Mouse (Mus musculus) embryo, embryonic 10.5 days (tissue): ENCODE results near the gene Cyb5rl.

Experiments used
- DNase-seq: peaks from one replicate; pipeline ENCODE4 v3.0.0-alpha.2; 2015; ENCODE audit warnings: low spot score

The Cyb5rl gene

DNA sequence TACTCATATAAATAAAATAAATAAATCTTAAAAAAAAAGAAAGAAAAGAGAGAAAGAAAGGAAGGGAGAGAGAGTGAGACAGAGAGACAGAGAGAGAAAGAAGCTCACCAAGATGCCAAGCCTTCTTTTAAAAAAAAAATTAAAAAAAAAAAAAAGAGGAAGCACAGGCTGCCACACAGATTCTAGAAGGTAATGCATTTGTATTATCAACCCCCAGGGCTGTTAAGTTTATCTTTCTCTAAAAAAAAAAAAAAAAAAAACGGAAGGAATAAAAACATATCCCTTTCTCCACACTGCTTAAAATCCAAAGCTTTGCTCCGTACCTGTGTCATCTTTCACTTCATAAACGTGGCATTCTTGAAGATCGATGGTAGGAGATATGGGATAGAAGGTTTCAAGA, 5.2 kb upstream of the Cyb5rl start:
- no peak for DNase-seq

DNA sequence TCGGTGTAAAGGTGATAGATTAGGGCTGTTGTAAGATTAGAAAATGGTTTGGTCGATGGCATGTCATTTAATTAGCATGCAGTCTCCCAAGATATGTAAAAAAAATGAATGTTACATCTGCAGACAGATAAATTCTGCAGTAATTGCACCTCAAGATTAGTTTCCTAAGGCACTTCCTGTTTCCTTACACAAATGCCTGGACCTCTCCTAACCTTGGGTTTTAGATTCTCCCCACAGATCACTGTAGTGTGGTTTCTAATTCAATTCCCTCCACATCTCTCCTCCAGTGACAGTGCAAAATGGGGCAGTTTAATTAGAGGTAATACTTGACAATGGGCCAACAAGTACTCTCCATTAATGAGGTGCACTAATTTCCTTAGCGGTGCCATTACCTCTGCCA, 3.6 kb upstream of the Cyb5rl start:
- no peak for DNase-seq

DNA sequence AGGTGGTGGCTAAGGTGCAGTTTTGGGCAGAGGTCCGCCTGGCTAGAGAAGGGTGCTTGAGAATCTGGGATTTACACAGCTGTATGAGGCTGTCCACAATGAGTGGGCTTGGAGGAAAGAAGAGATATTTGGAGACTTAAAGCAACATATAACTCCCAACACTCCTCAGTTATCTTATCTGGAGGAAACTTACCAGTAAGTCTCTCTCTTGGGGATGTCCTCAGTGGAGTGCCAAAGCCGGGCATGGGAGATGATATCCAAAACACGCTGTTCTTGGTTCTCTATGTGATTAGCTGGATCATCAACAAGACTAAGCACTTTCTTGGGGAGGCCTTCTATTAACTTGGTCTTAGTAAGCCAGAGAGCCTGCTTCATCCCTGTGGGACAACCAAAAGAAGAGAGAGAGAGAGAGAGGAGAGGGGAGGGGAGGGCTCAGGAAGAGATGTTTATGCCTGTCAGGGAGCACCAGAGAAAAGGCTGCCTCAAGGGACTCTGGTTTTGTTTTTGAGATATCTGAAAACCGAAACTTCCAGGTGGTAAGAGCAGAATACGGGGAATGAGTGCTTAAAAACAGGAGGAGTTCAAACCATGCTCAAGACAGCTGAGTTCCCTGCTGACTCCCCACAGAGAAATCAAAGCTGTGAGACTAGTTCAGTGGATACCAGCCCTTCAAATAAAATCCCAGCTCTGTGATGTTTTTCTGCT, 2.2 kb upstream of the Cyb5rl start:
- no peak for DNase-seq

DNA sequence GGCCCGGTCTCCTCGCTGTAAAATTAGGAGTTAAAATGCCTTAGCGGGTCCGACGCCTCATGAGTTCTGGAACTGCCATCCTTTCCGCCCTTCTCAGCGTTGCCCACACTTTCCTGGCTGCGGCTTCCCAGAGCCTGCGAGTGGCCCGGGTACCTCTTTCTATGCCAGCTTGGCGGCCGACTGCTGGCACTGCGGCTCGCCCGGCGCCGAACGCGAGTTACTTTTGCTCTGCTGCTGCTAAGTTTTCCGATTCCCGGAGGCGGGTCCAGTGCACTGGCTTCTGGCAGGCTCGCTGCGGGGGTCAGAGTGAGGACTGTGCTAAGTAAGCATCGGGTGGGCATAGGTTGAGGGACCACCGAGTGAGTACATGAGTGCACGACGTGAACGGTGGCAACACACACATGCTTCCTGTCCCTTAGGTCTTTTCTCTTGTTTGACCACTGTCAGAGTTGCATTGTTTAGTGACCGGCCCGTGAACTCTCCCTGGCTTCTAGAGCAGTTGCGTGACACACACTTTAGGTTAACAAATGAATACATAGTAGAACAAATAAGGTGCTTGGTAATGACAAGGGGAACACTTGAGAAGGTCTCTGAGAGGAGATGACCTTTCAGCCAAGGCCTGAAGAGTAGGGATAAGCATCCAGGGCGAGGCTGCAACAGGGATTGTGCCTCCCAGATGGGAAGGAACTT, 508 bp downstream of the Cyb5rl start:
- peak; percentile 26 for DNase-seq

DNA sequence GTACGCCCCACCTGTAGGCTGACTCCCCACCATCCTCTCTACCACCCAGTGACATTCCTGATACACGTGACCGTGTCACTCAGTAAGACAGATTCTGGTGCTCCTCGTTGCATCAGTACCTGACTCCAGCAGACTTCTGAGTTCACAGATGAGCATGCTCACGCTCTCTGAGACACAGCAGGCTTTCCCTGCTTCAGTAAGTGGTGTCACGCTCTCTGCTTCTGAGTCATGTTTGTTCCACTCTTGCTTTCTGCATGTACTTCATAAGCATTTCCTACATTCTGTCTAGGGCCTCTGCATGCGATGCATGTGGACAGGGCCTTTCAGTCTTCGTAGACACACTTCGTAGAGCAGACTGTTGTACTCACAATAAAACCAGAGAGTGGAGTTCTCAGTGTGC, 5.6 kb downstream of the Cyb5rl start:
- no peak for DNase-seq

DNA sequence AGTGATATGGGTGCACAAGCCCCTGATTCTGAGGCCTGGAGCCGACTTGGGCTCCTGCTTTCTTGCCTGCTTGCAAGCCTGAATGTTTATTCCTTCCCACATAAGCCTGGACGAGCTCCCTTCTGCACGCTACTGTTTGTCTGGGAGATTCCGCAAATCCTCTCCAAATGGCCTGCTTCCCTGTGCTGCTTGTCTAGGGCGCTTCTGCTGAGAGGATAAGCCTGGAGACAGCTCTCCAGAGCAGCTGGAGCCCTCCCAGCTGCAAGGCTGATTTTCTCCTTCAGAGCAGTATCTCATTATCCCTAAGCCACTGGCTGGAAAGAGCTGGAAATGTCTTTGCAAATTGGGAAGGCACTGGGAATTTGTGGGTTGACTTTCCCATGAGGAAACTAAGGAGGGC, 8.7 kb downstream of the Cyb5rl start:
- DNase-seq = no peak

DNA sequence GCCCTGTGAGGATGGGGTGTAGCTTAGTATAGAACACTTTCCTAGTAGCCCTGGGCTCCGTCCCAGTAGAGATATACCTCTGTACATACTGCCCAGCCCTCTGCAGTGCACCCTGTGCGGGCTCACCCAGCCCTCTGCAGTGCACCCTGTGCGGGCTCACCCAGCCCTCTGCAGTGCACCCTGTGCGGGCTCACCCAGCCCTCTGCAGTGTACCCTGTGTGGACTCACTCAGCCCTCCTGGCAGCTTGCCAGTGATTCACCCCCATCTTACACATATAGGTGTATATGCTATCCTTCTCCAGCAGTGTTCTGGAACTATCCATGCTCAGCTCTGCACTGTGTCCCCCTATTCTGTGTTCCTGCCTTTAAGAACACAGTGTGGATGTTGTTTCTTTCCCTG, 12.1 kb downstream of the Cyb5rl start:
- DNase-seq = no peak

DNA sequence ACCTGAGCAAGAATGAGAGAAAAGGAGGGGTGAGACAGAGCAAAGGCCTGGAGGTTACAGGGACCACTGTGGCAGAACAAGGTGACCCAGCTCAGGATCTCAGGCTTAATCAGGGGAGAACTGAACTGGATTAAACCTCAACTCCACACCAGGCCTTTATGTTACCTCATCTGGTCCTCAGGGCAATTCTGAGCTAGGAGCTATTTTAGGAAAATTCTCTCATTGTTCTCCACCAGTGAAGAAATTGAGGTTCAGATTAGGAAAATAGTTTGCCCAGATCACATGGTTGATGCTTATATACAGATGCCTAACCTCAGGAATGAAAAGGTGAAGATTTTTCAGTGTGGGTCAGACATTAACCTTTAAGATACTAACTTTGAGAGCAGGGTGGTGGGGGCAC, 12.9 kb downstream of the Cyb5rl start:
- DNase-seq = no peak

DNA sequence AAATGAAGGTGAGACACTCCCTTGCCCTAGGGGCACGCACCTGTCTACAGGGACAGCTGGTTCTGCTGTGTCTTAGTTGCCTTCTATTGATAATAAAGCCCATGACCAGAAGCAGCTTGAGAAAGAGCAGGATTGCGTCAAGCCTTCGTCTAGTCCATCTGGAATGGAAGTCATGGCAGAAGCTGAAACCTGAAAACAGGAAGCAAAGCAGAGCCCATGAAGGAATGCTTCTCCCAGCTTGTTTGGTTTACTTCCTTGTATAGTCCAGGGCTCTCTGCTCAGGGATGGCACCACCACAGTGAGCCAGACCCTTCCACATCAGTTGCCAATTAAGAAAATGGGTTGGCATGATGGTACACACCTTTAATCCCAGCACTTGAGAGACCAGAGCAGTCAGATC, 15.4 kb downstream of the Cyb5rl start:
- DNase-seq = no peak

DNA sequence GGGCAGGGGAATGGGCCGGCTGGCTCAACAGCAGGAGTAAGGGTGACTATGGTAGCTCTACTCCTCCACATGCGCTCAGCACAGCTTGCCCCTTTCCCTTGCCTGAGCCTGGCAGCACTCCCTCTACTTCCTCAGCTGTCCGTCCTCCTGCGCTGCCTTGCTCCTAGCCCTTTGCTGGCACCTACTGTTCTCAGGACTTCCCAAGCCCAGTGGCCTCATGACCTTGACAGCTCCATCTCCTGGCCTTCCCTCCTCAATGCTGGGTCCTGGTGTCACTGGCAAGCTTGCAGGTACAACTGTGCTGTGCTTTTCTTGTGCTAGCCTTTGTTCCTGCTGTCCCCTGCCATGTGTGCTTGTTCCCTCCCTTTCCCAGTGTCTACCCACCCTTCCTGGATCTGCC, 16.3 kb downstream of the Cyb5rl start:
- no peak for DNase-seq

DNA sequence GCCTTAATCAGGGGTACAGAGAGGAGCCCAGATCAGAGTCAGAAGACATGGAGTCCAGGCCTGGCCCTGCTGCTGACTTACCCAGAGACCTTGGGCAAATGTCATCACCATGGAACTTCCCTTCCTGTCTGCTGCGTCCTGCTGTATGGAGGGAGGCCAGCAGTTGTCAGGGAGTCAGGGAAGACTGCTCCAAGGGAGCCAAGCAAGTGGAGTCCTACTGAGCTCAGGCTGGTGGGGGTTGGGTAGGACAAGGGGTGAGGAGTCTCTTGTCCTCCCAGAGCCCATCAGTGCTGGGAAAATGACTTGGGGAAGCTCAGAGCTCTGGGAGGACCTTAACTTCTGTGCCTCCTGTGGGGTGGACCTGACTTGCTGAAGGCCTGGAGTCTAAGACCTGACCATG, 17.6 kb downstream of the Cyb5rl start:
- no peak for DNase-seq

DNA sequence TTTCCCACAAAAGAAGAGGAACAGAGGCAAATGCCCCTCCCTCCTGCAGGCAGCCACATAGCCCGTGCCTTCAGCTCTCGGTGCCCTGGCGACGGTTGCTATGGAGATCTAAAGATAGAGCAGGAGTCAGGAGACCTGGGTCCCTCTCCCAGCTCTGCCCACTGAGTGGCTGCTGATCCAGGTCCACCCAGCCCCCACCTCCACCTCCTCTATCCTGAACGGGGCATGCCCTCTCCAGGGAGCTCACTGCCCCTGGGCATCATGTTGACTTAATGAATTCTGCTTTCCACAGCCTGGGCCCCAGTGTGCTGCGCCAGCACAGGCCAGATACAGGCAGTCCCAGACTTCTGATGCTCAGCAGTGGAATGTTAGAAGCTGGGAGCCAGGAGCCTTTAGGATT, 18.1 kb downstream of the Cyb5rl start:
- DNase-seq = peak; percentile 86

DNA sequence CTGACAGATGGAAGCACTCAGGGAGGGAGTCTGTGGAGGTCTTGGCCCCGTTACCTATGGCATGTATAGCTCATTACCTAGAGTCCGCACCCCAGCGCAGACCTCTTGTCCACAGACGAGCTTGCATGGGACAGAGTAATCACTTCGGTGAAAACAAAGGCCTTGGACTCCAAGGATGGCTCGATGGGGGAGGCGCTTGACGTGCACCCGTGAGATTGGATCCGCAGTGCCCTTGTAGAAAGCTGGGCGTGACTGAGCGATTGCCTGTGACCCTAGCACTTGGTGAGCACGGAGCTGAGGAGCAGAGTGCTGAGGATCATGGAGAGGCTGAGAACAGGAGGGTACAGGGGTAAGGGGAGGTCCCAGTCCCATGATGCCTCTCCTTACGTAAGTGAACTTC, 24.9 kb downstream of the Cyb5rl start:
- DNase-seq = no peak

DNA sequence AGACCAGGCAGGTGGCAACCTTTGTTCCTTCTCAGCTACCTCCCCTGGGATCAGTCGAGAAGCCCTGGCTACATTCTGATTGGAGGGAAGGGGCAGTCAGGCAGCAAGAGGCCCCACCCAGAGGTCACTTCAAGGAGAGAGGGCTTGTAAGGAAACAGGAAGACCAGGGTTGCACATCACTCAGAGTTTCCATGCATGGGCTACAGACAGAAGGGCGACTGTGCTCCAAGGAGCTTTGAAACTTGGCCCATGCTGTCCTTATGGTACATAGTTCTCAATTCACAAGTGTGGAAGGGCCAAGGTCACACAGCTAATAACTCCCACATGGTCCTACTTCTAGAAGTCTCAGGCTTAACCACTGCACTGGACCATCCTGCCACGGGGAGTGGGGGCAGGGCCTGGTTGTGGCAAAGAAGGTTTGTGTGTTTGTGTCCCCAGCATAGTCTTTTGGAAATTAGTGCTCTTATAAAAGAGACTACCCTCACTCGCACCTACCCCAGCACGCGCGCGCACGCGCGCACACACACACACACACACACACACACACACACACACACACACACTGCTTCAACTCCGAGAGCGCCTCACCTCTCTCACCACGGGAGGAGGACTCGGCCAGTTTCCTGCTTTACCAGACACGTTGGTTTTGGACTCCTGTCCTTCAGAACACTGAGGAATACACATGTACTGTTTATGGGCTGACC, 27.8 kb downstream of the Cyb5rl start:
- DNase-seq = peak; percentile 62

DNA sequence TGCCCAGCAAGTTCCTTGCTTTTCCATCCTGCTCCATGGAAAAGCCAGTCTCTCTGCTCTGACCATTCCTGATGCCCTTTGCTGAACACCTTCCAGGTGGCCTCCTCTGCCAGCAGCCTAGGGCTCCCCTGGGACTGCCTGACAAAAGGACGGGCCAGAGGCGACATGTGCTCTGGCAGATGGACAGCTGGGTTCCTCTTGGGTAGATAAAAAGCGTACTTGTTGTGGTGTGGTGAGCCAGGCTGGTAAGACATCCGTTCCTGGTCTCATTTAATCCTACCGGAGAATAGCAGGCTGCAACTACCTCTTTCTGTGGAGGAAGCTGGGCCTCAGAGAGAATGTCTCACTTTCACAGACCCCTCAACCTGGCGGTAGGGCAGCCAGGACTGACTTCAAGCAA, 29.3 kb downstream of the Cyb5rl start:
- DNase-seq = no peak

DNA sequence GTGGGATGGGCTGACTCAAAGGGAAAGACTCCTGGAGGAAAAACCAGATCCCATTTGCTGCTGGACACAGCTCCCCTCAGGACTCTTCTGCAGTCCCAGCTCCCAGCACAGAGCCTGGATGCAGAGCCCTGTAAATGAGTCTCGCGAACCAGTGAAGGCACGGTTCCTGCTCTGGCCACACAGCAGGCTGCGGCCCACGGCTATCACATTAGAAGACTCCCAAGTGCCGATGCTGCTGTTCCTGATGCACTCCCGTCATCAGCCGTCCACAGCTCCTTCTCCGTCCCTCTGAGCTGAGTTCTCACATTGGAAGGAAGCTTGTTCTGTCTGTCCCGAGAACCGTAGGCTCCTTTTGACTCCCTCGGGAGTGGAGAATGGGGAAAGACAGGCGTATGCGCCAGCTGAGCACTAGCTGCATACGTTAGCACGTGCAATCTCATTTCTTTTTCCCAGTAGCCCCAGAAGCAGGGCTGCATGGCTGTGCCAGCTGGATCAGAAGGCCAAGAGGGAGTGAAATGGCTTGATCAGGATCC, 30.1 kb downstream of the Cyb5rl start, which contains the start of gene Cdcp2:
Gene Cdcp2, plus strand, starts transcription at position 51 of the 533 bp plus-strand sequence.
- DNase-seq = no peak

DNA sequence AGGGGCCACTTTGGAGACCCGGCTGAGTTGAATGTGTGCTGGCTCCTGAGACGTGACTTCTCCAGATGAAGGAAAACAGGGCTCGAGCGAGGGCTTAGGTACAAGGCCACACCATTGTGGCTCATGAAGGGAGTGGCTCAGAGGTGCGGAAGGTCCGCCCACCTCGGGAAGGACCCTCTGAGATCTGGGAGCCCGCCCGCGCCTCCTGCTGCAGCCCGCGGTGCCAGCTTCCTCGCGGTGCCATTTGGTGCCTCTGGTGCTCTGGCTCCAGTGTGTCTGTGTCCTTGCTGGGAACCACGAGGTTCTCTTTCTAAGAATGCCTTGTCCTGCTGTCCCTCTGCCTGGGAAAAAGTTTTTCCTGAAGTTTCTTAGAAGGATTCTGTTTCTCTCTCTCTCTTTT, 31.1 kb downstream of the Cyb5rl start:
- DNase-seq = no peak

DNA sequence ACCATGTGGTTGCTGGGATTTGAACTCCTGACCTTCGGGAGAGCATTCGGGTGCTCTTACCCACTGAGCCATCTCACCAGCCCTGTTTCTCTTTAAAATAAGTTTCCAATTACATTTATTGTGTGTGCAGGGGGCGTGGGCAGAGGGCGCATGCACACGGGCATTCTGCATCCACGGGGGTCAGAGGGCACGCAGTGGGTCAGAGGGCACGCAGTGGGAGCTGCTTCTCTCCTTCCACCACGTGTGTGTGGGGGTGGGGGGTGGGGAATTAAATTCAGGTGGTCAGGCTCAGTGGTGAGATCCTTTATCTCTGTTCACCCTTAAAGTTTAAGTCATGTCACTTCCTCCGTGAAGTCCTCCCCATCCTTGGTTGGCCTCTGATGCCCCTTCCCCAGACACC, 31.6 kb downstream of the Cyb5rl start:
- DNase-seq = no peak

DNA sequence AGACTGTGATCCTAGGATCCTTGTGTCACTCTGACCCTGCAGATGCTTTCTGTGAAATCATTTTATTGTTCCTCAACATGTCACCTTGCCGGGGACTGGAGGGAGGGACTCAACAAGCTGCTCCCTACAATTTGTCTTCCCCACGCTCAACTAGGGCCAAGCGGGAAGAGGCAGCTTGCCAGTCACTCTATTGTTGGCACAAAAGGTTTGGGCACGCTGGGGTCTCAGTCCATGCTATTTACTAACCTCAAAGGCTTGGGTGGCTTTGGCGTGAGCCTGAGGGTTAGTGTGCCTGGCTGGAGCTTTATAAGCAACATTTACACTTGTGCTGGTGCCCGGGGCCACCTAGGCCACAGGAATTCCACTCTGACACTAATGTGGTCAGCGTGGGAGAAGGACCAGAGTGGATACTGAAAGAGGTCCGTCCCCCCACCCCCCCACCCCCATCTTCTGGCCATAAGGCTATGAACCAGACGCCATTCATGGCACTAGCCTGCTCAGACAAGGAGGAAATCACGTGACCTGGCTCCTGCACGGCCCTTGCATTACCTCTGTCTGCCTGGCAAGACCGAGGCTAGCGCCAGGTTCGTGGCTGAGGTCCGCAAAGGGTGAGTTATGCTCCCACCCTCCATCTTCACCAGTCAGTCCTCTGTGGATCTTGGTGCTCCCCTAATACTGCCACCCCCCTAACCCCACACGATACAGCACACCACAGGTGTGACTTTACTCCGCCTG, 32.2 kb downstream of the Cyb5rl start:
- no peak for DNase-seq

DNA sequence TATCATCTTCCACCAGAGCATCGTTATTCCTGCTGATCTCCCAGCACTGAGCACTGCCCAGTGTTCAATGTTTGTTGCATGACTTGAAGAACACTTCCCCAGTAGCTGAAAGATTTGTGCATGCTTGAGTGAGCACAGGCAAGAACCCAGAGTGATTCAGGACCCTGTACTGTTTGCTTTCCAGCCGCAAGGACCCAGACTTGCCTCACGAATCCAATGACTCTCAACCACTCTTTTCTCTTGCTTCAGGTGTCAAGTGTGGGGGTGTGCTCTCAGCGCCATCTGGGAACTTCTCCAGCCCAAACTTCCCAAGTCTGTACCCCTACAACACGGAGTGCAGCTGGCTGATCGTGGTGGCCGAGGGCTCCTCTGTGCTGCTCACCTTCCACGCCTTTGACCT, 35.4 kb downstream of the Cyb5rl start:
- no peak for DNase-seq

DNA sequence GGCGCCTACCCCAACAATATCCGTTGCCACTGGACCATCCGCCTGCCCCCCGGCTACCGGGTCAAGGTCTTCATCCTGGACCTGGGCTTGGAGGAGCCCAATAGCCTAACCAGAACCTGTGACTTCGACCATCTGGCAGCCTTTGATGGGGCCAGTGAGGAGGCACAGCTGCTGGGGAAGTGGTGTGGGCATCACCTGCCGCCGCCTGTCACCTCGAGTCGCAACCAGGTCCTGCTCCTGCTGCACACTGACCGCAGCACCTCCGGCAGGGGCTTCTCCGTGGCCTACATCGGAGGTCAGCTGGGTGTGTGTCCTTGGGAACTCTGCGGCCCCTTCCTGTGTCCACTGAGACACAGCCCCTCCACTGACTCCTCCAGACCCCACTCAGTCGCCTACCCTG, 40.0 kb downstream of the Cyb5rl start:
- DNase-seq = no peak

DNA sequence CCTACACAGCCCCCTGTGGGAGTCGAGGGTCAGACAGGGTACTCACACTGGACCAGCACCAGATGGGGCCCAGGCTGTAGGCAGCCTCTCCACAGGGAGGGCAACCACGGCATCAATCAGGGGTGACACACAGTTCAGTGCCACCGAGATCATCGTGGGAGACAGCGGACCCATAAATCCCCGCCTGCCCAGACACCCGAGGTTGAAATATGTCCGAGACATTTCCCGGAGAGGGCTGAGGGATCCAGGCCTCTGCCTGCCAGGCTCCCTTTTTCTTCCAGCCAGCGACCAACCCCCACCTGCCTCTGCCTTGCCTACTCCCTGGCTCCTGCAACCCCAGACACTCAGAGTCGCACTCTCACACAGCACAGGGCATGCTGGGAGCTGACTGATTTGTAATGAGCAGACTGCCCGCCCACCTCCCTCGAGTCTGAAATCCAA, 41.5 kb downstream of the Cyb5rl start:
- peak; percentile 65 for DNase-seq
